Mouse (Mus musculus): ENCODE results near the gene Mfsd4a.

DNA sequence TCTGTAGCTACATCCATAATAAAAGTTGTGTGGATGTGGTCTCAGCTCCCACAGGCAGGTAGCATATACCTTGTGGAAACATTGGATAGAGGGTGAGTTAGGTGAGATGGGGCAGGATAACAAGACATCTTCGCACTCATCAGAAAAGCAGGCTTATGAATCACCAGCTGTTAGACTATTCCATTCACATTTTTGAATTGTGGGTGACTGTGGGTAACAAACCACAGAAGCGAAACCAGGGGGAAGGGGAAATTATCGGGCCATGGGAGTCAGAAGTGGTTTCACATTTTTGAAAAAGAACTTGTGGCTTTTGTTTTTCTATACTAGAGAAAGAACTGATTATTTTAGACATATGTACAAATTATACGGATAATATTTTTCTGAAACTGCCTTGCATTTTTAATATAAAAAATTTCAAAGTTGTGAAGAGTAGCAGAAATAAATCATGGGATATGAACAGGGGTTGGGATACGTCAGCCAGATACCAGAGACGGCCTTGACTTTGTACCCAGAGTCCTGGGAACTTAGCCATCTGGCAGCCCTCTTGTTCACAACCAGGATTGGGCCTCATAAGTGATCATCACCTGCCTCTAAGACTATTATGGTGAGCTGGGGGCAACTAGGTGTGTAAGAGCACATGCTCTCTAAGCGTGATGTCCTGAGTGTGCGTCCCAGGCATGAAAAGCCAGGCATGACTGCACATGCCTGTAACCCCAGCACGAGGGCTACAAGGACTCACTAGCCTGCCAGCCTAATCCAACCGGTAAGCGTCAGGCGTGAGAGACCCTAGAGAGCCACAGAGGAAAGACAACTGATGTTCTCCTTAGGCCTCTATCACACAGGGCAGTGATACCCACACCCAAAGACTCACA, 74.5 kb downstream of the Mfsd4a start:
- TF ChIP-seq CTCF (IDR thresholded peaks at IDR 0.05; ENCODE audit: low read depth, low read length) (no peak), POLR2A (IDR thresholded peaks at IDR 0.05; ENCODE audit: insufficient read depth, low read length) (no peak)

Data from ES-Bruce4 (cell line).